Comparison of ENCODE assay signal across 28 mouse cellular contexts in genomic region chr9:15694989-15695388, GRCm38 (mm10). TPM values are rescaled to one million over a fixed set of nuclear protein-coding genes. Genes with fewer than 3 reads are reported as not detected.
A peak's percentile ranks its signal among the peaks of the same experiment; 100 is the strongest.
DNase-seq lines count a peak whose midpoint lies in the region; ATAC-seq and TF ChIP-seq lines count a peak whose summit lies in the region.
"Had no signal": no experiment of that assay in that cellular context is flagged by ENCODE, and none has a peak within 500 bp of the region (broad histone marks: within the 10 kb centered on the region; RNA-seq: fewer than 3 reads in every experiment).

No protein-coding gene starts in this region.

- H3K4me2 ChIP-seq in midbrain, embryonic 15.5 days: no peak overlapping the region
- H3K4me2 ChIP-seq in midbrain, embryonic 14.5 days (ENCODE audit: low read length): no peak overlapping the region
- H3K4me2 ChIP-seq: embryonic facial prominence, embryonic 12.5 days; hindbrain, embryonic 13.5 days; limb, embryonic 15.5 days; liver, embryonic 13.5 days; neural tube, embryonic 15.5 days had no signal

- H3K36me3 ChIP-seq in midbrain, embryonic 10.5 days: no peaks in the 10 kb centered on the region
- H3K36me3 ChIP-seq in midbrain, embryonic 15.5 days (replicated peaks): no peaks in the 10 kb centered on the region
- H3K36me3 ChIP-seq in midbrain, embryonic 14.5 days (ENCODE audit: control insufficient read depth, insufficient read depth, low read length): no peaks in the 10 kb centered on the region
- H3K36me3 ChIP-seq: embryonic facial prominence, embryonic 12.5 days; forebrain, embryonic 10.5 days; hindbrain, embryonic 13.5 days; limb, embryonic 15.5 days; liver, embryonic 13.5 days; neural tube, embryonic 15.5 days had no signal

- H3K9me3 ChIP-seq in midbrain, embryonic 10.5 days (replicated peaks): no peaks in the 10 kb centered on the region
- H3K9me3 ChIP-seq in midbrain, embryonic 15.5 days: no peaks in the 10 kb centered on the region
- no peaks in the 10 kb centered on the region for H3K9me3 ChIP-seq in midbrain, embryonic 14.5 days (ENCODE audit: control insufficient read depth, low read length)
- H3K9me3 ChIP-seq: embryonic facial prominence, embryonic 12.5 days; forebrain, embryonic 10.5 days; hindbrain, embryonic 13.5 days; limb, embryonic 15.5 days; liver, embryonic 13.5 days; neural tube, embryonic 15.5 days had no signal

- intact Hi-C loops in left cerebral cortex, adult 2 months (cut with DNase I): no loop called here

- no peak for TF ChIP-seq POLR2A in brain, embryonic 14.5 days (IDR thresholded peaks at IDR 0.05; ENCODE audit: borderline replicate concordance, extremely low read depth, insufficient read depth, insufficient read length, poor library complexity, severe bottlenecking)

- no peak for TF ChIP-seq CTCF in brain, embryonic 14.5 days (IDR thresholded peaks at IDR 0.05; ENCODE audit: borderline replicate concordance, extremely low read depth, insufficient read depth, insufficient read length)
- no peak for TF ChIP-seq CTCF in left cerebral cortex, adult 2 months (IDR thresholded peaks at IDR 0.05)

- WGBS in midbrain, embryonic 10.5 days: 47% methylated on average over 5 of the region's 5 CpGs
- 32% methylated on average over 5 of the region's 5 CpGs for WGBS in midbrain, embryonic 15.5 days
- 23% methylated on average over 5 of the region's 5 CpGs for WGBS in midbrain, embryonic 14.5 days

- ATAC-seq in midbrain, embryonic 15.5 days (replicated peaks): no peak; the same call in 1 of the 2 replicates
- ATAC-seq in midbrain, embryonic 14.5 days (ENCODE audit: low FRiP score, low TSS enrichment): no peak
- ATAC-seq: activated CD4-positive, CD25-positive, alpha-beta regulatory T cell, adult 4 months; forebrain, embryonic 16.5 days; lung, postnatal 0 days had no signal

- H3K27ac ChIP-seq in midbrain, embryonic 10.5 days (replicated peaks): no peak overlapping the region
- no peak overlapping the region for H3K27ac ChIP-seq in midbrain, embryonic 15.5 days
- no peak overlapping the region for H3K27ac ChIP-seq in midbrain, embryonic 14.5 days (replicated peaks; ENCODE audit: low read depth, low read length)
- H3K27ac ChIP-seq in left cerebral cortex, adult 2 months: no peak overlapping the region
- H3K27ac ChIP-seq: embryonic facial prominence, embryonic 12.5 days; forebrain, embryonic 10.5 days; hindbrain, embryonic 13.5 days; limb, embryonic 15.5 days; liver, embryonic 13.5 days; macrophage; neural tube, embryonic 15.5 days had no signal

- peak; percentile 12 for DNase-seq in midbrain, embryonic 10.5 days (ENCODE audit: low spot score)
- peak; percentile 44 for DNase-seq in brain, embryonic 14.5 days (ENCODE audit: low read depth)
- DNase-seq in midbrain, embryonic 14.5 days: peak; percentile 31
- DNase-seq in adrenal gland, postnatal 14 days: no peak
- no peak for DNase-seq in thymus, postnatal 10 days (ENCODE audit: low spot score in 2 of 2)
- DNase-seq in left cerebral cortex, adult 2 months (ENCODE audit: extremely low spot score in 1 of 2, low spot score in 2 of 2): no peak
- DNase-seq: adrenal gland, adult 2 months; B cell, adult 2 months; cerebellum, adult 11-12 months; cerebellum, adult 9-11 months; embryo, embryonic 11 days; heart, postnatal 14 days; kidney, adult 11 months; kidney, postnatal 14 days; layer of hippocampus, adult 9-11 months; liver, embryonic 13.5 days; lung, adult 18-20 months; thymus, postnatal 14 days had no signal

- no peak overlapping the region for H3K4me3 ChIP-seq in midbrain, embryonic 10.5 days
- H3K4me3 ChIP-seq in midbrain, embryonic 15.5 days: no peak overlapping the region
- H3K4me3 ChIP-seq in midbrain, embryonic 14.5 days (replicated peaks; ENCODE audit: low read depth, low read length): no peak overlapping the region
- H3K4me3 ChIP-seq in left cerebral cortex, adult 2 months: no peak overlapping the region
- H3K4me3 ChIP-seq: embryonic facial prominence, embryonic 12.5 days; forebrain, embryonic 10.5 days; hindbrain, embryonic 13.5 days; limb, embryonic 15.5 days; liver, embryonic 13.5 days; neural tube, embryonic 15.5 days had no signal

- 0 out of 2 replicates have a peak, but pooled peaks cover 3% of the 10 kb centered on the region for H3K4me1 ChIP-seq in midbrain, embryonic 10.5 days
- H3K4me1 ChIP-seq in midbrain, embryonic 15.5 days: no peaks in the 10 kb centered on the region
- no peaks in the 10 kb centered on the region for H3K4me1 ChIP-seq in midbrain, embryonic 14.5 days (ENCODE audit: control insufficient read depth, insufficient read depth, low read length)
- H3K4me1 ChIP-seq: embryonic facial prominence, embryonic 12.5 days; forebrain, embryonic 10.5 days; hindbrain, embryonic 13.5 days; limb, embryonic 15.5 days; liver, embryonic 13.5 days; neural tube, embryonic 15.5 days had no signal

- no peak overlapping the region for H3K9ac ChIP-seq in midbrain, embryonic 15.5 days
- no peak overlapping the region for H3K9ac ChIP-seq in midbrain, embryonic 14.5 days (replicated peaks; ENCODE audit: low read length)
- H3K9ac ChIP-seq: embryonic facial prominence, embryonic 12.5 days; hindbrain, embryonic 13.5 days; limb, embryonic 15.5 days; liver, embryonic 13.5 days; neural tube, embryonic 15.5 days had no signal

- no peaks in the 10 kb centered on the region for H3K27me3 ChIP-seq in midbrain, embryonic 10.5 days (ENCODE audit: low read depth, poor library complexity, severe bottlenecking)
- H3K27me3 ChIP-seq in midbrain, embryonic 15.5 days (replicated peaks): no peaks in the 10 kb centered on the region
- no peaks in the 10 kb centered on the region for H3K27me3 ChIP-seq in midbrain, embryonic 14.5 days (ENCODE audit: control insufficient read depth, insufficient read depth, low read length)
- H3K27me3 ChIP-seq: embryonic facial prominence, embryonic 12.5 days; hindbrain, embryonic 13.5 days; limb, embryonic 15.5 days; liver, embryonic 13.5 days; neural tube, embryonic 15.5 days had no signal

RNA-seq across cellular contexts. Expression of gene Slc36a4, which starts 14.5 kb away (rescaled TPM):
- polyA plus RNA-seq in midbrain, embryonic 10.5 days (2016; fragmentation: Nextera tagmentation; extraction: Ambion mirVana): 9.4 and 12.3 TPM in 2 replicates
- polyA plus RNA-seq in midbrain, embryonic 15.5 days (2015; fragmentation: Nextera tagmentation; extraction: Ambion mirVana): 28.7 and 33.0 TPM in 2 replicates
- polyA plus RNA-seq in brain, embryonic 14.5 days (2012; rRNA removed): 27.4 and 29.7 TPM in 2 replicates
- 43.4 and 52.6 TPM in 2 replicates for polyA plus RNA-seq in midbrain, embryonic 14.5 days (2014; fragmentation: Nextera tagmentation; extraction: Ambion mirVana)
- 28.1 and 33.3 TPM in 2 replicates for total RNA-seq in adrenal gland, postnatal 14 days (2021)
- 10 to 100 TPM; 44.5 to 46.7 TPM for total RNA-seq in left cerebral cortex, adult 2 months (2021)

Comparison
In these comparisons a context has a peak if more than half of its experiments do, and no peak if none do; other contexts are left out.
1. DNase-seq: peak in midbrain, embryonic 10.5 days (single experiment), brain, embryonic 14.5 days (single experiment) and midbrain, embryonic 14.5 days (single experiment); none in adrenal gland, postnatal 14 days (single experiment), thymus, postnatal 10 days (0 of 2) and left cerebral cortex, adult 2 months (0 of 2).